Mouse (Mus musculus) liver, embryonic 14.5 days (tissue): Measurements from ENCODE around the gene Dlg1. TPM values are rescaled to one million over a fixed set of nuclear protein-coding genes. Genes with fewer than 3 reads are reported as not detected.

ENCODE experiments used
- ATAC-seq: fragments of 200-750 bp; cut with Nextera tagmentation; 2 replicates; pipeline ENCODE4 v1.8.0; 2017; ENCODE audit warnings: moderate number of reproducible peaks, mild to moderate bottlenecking, moderate library complexity; ENCODE audit not compliant: insufficient read depth
- DNase-seq, 3 experiments: peaks; one replicate each; pipeline ENCODE4 v3.0.0-alpha.2; 2012 to 2013; ENCODE audit warnings: low read depth in 3 of 3, low spot score in 3 of 3
- H3K27ac ChIP-seq: fragments of 300-500 bp; sonication (generic); 2 replicates; pipeline ENCODE4 v1.5.1; 2014; ENCODE audit warnings: moderate library complexity, mild to moderate bottlenecking, control low read depth, inconsistent platforms
- H3K27me3 ChIP-seq: fragments of 300-500 bp; sonication (generic); 2 replicates; pipeline ENCODE4 v1.6.1; 2014; ENCODE audit warnings: mild to moderate bottlenecking, low read length, moderate library complexity; ENCODE audit not compliant: control insufficient read depth, insufficient read depth
- H3K36me3 ChIP-seq: fragments of 300-500 bp; sonication (generic); replicated peaks from 2 replicates; pipeline ENCODE4 v1.6.1; 2014; ENCODE audit warnings: low read depth; ENCODE audit not compliant: control insufficient read depth, insufficient read depth
- H3K4me1 ChIP-seq, 2 experiments: fragments of 200-500 bp in 1 of 2; fragments of 300-500 bp in 1 of 2; sonication (generic) in 1 of 2; replicated peaks; 2 replicates each; pipeline ENCODE4 v1.6.1; 2012 to 2014; ENCODE audit warnings: antibody characterized with exemption in 1 of 2, inconsistent platforms in 1 of 2, low read length in 1 of 2; ENCODE audit not compliant: control insufficient read depth in 2 of 2, insufficient read depth in 2 of 2
- H3K4me2 ChIP-seq: fragments of 300-500 bp; sonication (generic); 2 replicates; pipeline ENCODE4 v1.6.1; 2014; ENCODE audit warnings: low read depth, mild to moderate bottlenecking, control low read depth, moderate library complexity
- H3K4me3 ChIP-seq, 2 experiments: fragments of 200-500 bp in 1 of 2; fragments of 300-500 bp in 1 of 2; sonication (generic) in 1 of 2; 2 replicates each; pipeline ENCODE4 v1.5.1; 2012 to 2014; ENCODE audit warnings: low read depth in 2 of 2, low read length in 2 of 2, mild to moderate bottlenecking in 2 of 2, control low read depth in 1 of 2, inconsistent platforms in 1 of 2, moderate library complexity in 1 of 2; ENCODE audit not compliant: insufficient read depth in 1 of 2
- H3K9ac ChIP-seq: fragments of 300-500 bp; sonication (generic); replicated peaks from 2 replicates; pipeline ENCODE4 v1.6.1; 2014; ENCODE audit warnings: mild to moderate bottlenecking, control low read depth, moderate library complexity
- H3K9me3 ChIP-seq: fragments of 300-500 bp; sonication (generic); 2 replicates; pipeline ENCODE4 v1.6.1; 2016; ENCODE audit warnings: low read length, mixed read lengths; ENCODE audit not compliant: control insufficient read depth
- CTCF ChIP-seq: IDR thresholded peaks from 2 replicates; pipeline ENCODE4 v1.5.1; 2016; ENCODE audit warnings: antibody characterized with exemption, low read depth, control low read depth
- EP300 ChIP-seq: IDR thresholded peaks from 2 replicates; pipeline ENCODE4 v1.6.1; 2016; ENCODE audit warnings: antibody characterized with exemption, low read depth
- WGBS: fragments of 180-500 bp; shearing (Covaris S2); extraction: QIAGEN DNeasy Blood & Tissue Kit; methylation state at CpG from one replicate; pipeline ENCODE4 v1.1.7; 2014; ENCODE audit not compliant: insufficient replicate concordance; 5-methylcytosine and 5-hydroxymethylcytosine counted together
- polyA plus RNA-seq, 2 experiments: library from polyadenylated mRNA; depleted of rRNA in 1 of 2; stranded (reverse) in 1 of 2; unstranded in 1 of 2; fragments of >200 nt; fragmentation: Nextera tagmentation in 1 of 2; extraction: Ambion mirVana in 1 of 2; gene quantifications; 2 replicates each; pipeline versions ENCODE4 v1.2.1 to v1.2.3; 2012 to 2014

The Dlg1 gene
- polyA plus RNA-seq, 2 experiments, result 7.3 to 12.9 TPM

GRCm38 (mm10) chr16:31873721-31874120 lies 210.5 kb downstream of the Dlg1 start:
- DNase-seq (no peak), ATAC-seq (no peak)
- no peaks in the 10 kb centered on the region for H3K9me3 ChIP-seq
- H3K27ac ChIP-seq, result no peak overlapping the region
- no peak overlapping the region for H3K4me2 ChIP-seq
- no peak overlapping the region for H3K4me3 ChIP-seq
- H3K9ac ChIP-seq, result no peak overlapping the region
- WGBS, result 84% methylated on average over 8 of the region's 8 CpGs
- no peaks in the 10 kb centered on the region for H3K4me1 ChIP-seq
- no peaks in the 10 kb centered on the region for H3K27me3 ChIP-seq
- H3K36me3 ChIP-seq, result no peaks in the 10 kb centered on the region
- TF ChIP-seq CTCF, result no peak
- TF ChIP-seq EP300, result no peak

GRCm38 (mm10) chr16:31875391-31875790 lies 212.1 kb downstream of the Dlg1 start:
- DNase-seq, result no peak
- no peak for ATAC-seq
- TF ChIP-seq CTCF, result no peak
- no peak for TF ChIP-seq EP300
- H3K9ac ChIP-seq, result no peak overlapping the region
- no peaks in the 10 kb centered on the region for H3K36me3 ChIP-seq
- H3K4me3 ChIP-seq, result no peak overlapping the region
- H3K27me3 ChIP-seq, result no peaks in the 10 kb centered on the region
- 71% methylated on average over 4 of the region's 4 CpGs for WGBS
- H3K9me3 ChIP-seq, result no peaks in the 10 kb centered on the region
- no peak overlapping the region for H3K27ac ChIP-seq
- H3K4me1 ChIP-seq, result no peaks in the 10 kb centered on the region
- no peak overlapping the region for H3K4me2 ChIP-seq

GRCm38 (mm10) chr16:31876386-31876785 lies 213.1 kb downstream of the Dlg1 start:
- no peak for ATAC-seq
- TF ChIP-seq EP300, result no peak
- no peak for TF ChIP-seq CTCF
- Histone ChIP-seq H3K27me3 (no peaks in the 10 kb centered on the region), H3K36me3 (no peaks in the 10 kb centered on the region), H3K4me1 (no peaks in the 10 kb centered on the region), H3K9me3 (no peaks in the 10 kb centered on the region), H3K27ac (no peak overlapping the region), H3K4me2 (no peak overlapping the region), H3K9ac (no peak overlapping the region), H3K4me3 (no peak overlapping the region)
- 63% methylated on average over 10 of the region's 10 CpGs for WGBS
- DNase-seq, result no peak

- Histone ChIP-seq H3K27me3 (no peaks in the 10 kb centered on the region), H3K36me3 (no peaks in the 10 kb centered on the region), H3K27ac (no peak overlapping the region), H3K9ac (no peak overlapping the region), H3K4me2 (no peak overlapping the region), H3K9me3 (no peaks in the 10 kb centered on the region), H3K4me1 (no peaks in the 10 kb centered on the region), H3K4me3 (no peak overlapping the region)
- DNase-seq, result no peak
- TF ChIP-seq CTCF, result no peak
- no peak for TF ChIP-seq EP300
- ATAC-seq, result no peak
- WGBS, result 67% methylated on average over 6 of the region's 6 CpGs
These were observed 214.8 kb downstream of the Dlg1 start for GRCm38 (mm10) chr16:31878052-31878451.

- Histone ChIP-seq H3K36me3 (no peaks in the 10 kb centered on the region), H3K4me2 (no peak within 1 kb of the TSS), H3K9ac (no peak within 1 kb of the TSS), H3K27me3 (no peaks in the 10 kb centered on the region), H3K27ac (no peak within 1 kb of the TSS), H3K9me3 (no peaks in the 10 kb centered on the region), H3K4me1 (peaks cover 0 to 4% of the 10 kb centered on the region in 2 experiments; a peak in 2 of 4 replicates), H3K4me3 (no peak within 1 kb of the TSS)
- DNase-seq (peak in 2 of 3 experiments; percentile 6 to 15), ATAC-seq (peak; percentile 47; the same call in 1 of the 2 replicates)
- WGBS, result 31% methylated on average over 21 of the region's 21 CpGs
- TF ChIP-seq EP300, result no peak
- TF ChIP-seq CTCF, result peak; percentile 92
These were observed 215.5 kb downstream of the Dlg1 start, which contains the start of gene Meltf for GRCm38 (mm10) chr16:31878573-31879257. Gene Meltf (plus strand): TSS chr16:31878810.
